Mouse (Mus musculus) olfactory bulb, adult 2 months (tissue): ENCODE results near the gene Vdr. TPM values are rescaled to one million over a fixed set of nuclear protein-coding genes. Genes with fewer than 3 reads are reported as not detected.
A peak's percentile ranks its signal among the peaks of the same experiment; 100 is the strongest.

Experiments used
- H3K27ac ChIP-seq: fragments of 200-500 bp; 2 replicates; pipeline ENCODE4 v1.5.1; 2012; ENCODE audit warnings: low read depth, low read length; ENCODE audit not compliant: insufficient read depth
- H3K4me1 ChIP-seq: fragments of 200-500 bp; 2 replicates; pipeline ENCODE4 v1.6.1; 2012; ENCODE audit warnings: low read length; ENCODE audit not compliant: control insufficient read depth, insufficient read depth
- H3K4me3 ChIP-seq: fragments of 200-500 bp; 2 replicates; pipeline ENCODE4 v1.5.1; 2012; ENCODE audit warnings: mild to moderate bottlenecking, low read depth, low read length, moderate library complexity; ENCODE audit not compliant: insufficient read depth
- CTCF ChIP-seq: fragments of 200-500 bp; IDR thresholded peaks from 2 replicates; pipeline ENCODE4 v1.5.1; 2012; ENCODE audit warnings: low read depth, mild to moderate bottlenecking, low read length, moderate library complexity; ENCODE audit not compliant: insufficient read depth
- POLR2A ChIP-seq: fragments of 200-500 bp; IDR thresholded peaks from 2 replicates; pipeline ENCODE4 v1.6.1; 2012; ENCODE audit warnings: mild to moderate bottlenecking, low read depth, low read length, moderate library complexity; ENCODE audit not compliant: insufficient read depth
- WGBS: fragments of 180-500 bp; shearing (Covaris S2); methylation state at CpG from one replicate; pipeline ENCODE4 v1.1.7; 2018; 5-methylcytosine and 5-hydroxymethylcytosine counted together
- polyA plus RNA-seq: library from polyadenylated mRNA; stranded (reverse); fragments of >200 nt; gene quantifications from 2 replicates; pipeline ENCODE4 v1.2.4, GENCODE M21; 2012; ENCODE audit warnings: low replicate concordance; ENCODE audit not compliant: missing spikeins, insufficient read depth, insufficient read length

Gene Vdr
- polyA plus RNA-seq, 1 experiment, result not detected

DNA sequence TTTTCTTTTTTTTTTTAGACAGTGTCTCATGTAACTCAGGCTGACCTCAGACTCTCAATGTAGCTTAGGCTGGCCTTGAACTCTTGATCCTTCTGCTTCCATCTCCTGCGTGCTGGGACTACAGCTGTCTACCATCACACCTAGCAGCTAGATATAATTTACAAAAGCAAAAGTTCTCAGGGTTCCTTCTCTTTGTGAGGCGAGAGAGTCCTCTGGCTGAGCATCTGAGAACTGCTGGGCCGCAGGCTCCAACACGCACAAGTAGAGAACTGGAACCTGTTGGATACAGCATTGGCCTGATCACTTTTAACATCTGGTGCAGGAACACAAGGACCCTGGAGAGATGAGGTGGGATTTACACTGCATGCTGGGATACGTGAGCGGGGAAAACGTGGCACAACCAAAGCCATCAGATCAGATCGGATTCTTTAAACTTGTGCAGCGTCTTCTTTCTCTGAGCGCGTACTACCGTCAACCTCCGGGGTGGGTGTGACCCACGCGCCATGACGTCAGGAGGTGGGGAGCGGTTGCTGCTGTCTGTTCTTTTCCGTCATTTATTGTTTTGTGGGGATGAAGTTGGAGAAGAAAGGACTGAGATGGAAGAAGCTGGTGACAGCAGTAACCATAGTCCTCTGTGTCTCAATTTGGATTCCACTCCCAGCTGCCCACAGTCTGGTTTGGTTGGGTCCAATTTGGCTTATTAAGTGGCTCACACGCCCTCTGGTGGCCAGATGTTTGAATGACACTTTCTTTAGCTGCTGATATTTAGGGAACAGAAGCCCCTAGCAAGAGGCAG is 61.1 kb downstream of the Vdr start:
- peak overlapping the region; percentile 36 for H3K4me3 ChIP-seq
- WGBS, result 7% methylated on average over 19 of the region's 19 CpGs
- TF ChIP-seq POLR2A (no peak), CTCF (0 out of 2 replicates have a peak, but pooled peaks have one; percentile 46)

DNA sequence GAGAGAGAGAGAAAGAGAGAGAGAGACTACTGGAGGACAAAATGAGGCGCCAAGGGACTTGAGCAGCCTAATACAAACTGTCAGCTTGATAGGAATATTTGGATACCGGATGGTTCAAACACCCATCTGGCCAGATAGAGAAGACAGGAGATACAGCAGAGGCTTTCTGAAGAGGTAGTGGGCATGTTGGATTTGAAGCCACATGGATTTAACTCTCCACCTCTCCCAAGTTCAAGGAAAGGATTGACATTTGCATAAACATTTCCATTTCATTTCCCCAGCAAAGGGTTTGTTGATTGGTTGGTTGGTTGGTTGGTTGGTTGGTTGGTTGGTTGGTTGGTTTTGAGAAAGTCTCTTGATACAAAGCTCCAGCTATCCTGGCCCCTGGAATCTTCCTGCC is 62.6 kb downstream of the Vdr start:
- TF ChIP-seq CTCF (no peak), POLR2A (no peak)
- 100% methylated on average over 2 of the region's 2 CpGs for WGBS
- Histone ChIP-seq H3K4me3 (no peak overlapping the region), H3K27ac (no peak overlapping the region), H3K4me1 (peaks cover 4% of the 10 kb centered on the region)

More for the DNA sequence above, 61.1 kb downstream of the Vdr start:
- no peak overlapping the region; the same call in 1 of the 2 replicates for H3K27ac ChIP-seq
- H3K4me1 ChIP-seq, result peaks cover 6% of the 10 kb centered on the region

DNA sequence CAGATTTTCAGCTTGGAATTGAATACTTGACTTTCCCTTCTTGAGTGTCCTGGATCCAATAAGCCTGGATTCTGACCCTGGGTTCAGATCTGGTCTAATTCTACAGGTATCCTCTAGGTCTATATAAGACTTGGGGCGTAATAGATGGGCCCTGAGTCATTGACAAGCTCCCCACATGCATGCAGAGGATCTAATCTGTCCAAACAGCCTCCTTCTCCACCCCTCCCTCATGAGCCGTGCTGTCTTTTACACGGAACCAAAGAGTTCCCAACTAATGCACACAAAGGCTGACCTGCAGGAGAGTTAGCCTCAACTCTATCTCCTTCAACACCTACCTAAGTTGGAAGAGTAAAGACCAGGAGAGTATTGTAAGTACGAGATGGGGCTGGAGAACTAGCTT is 63.1 kb downstream of the Vdr start:
- no peak for TF ChIP-seq CTCF
- no peak for TF ChIP-seq POLR2A
- H3K4me1 ChIP-seq, result peaks cover 4% of the 10 kb centered on the region
- no peak overlapping the region for H3K27ac ChIP-seq
- 93% methylated on average over 4 of the region's 4 CpGs for WGBS
- no peak overlapping the region for H3K4me3 ChIP-seq

DNA sequence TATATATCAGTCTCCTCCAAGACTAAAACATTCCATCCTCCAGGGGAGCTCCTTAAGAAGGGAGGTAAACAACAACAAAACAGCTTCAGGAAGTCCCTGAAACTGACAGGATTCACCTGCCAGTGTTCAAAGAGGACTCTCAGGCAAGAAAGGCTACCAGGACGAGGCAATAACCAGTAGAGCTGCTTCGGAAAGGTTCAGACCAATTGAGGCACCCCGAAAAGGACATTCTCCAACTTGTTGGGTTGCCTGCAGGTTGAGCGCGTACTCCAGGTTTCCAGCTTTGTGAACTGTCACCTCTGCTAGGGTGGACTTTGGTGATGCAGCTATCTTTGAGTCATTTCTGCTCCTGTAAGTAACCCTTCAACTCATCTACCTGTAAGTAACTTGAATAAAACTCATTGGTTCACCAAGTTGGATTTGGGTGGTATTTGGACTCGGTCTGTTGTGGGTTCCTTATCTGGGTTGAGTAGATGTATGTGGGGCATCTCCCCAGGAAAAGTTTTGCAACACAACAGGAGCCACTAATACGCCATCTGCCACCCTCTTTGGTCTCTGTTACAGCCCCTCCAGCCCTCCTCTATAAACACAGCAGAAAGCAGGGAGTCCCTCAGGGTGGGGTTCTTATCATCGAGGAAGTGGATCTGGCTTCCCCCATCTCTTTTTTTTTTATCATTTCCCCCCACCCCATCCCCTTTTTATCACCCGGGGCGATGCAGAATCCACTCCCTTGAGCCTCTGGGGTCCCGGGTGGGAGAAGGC is 64.1 kb downstream of the Vdr start:
- TF ChIP-seq POLR2A (no peak), CTCF (no peak)
- no peak overlapping the region for H3K4me3 ChIP-seq
- H3K27ac ChIP-seq, result no peak overlapping the region
- 93% methylated on average over 11 of the region's 11 CpGs for WGBS
- peaks cover 4% of the 10 kb centered on the region for H3K4me1 ChIP-seq

DNA sequence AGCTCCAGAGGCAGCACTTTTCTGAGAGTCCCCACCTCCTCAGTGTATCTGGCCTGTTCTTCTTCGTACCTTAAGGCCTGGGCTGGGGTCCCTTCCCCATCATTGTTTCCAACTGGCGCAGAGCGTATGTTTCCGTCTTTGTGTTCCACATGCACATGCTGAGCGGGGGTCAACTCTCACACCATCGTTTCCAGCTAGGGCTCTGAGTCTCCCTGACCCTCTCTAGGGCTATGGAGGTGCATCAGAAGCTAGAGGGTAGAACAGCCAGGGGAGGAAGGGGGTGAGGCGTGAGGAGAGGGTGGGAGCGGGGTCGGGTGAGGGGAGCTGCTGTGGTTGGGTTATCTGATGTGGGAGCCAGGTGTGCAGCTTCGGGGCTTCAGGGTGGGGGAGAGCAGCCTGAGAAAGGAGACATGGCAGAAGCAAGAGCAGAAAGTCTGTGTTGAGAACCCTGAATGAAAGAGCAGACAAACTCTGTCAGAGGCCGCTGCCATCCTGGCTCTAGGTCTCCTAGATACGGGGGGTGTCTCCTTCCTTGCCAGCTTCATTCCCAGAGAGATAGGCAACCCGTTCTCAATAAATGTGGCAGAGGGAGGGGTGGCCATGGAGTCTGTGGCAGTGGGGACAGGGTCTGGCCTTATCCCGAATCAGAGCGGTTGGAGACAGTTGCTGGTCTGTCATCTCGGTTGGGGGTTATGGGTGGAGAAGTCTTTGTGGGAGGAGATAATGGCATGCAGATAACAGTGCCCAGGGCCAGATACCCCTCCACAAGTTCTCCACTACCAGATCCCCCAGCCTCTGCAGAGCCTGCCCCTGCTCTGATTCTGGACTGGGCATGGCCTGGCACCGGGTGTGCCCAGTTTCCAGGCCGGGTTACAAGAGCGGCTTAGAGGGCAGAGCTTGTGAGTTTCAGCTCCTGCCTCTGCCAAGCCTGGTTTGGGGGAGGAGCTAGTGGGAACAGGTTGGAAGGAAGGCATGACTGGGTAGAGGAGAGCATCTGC is 66.1 kb downstream of the Vdr start, which contains the start of gene Hdac7:
Hdac7 (minus strand) TSS at position 466 of the 998 bp plus-strand sequence.
- peaks cover 7% of the 10 kb centered on the region for H3K4me1 ChIP-seq
- 81% methylated on average over 19 of the region's 19 CpGs for WGBS
- TF ChIP-seq POLR2A, result no peak
- TF ChIP-seq CTCF, result no peak

DNA sequence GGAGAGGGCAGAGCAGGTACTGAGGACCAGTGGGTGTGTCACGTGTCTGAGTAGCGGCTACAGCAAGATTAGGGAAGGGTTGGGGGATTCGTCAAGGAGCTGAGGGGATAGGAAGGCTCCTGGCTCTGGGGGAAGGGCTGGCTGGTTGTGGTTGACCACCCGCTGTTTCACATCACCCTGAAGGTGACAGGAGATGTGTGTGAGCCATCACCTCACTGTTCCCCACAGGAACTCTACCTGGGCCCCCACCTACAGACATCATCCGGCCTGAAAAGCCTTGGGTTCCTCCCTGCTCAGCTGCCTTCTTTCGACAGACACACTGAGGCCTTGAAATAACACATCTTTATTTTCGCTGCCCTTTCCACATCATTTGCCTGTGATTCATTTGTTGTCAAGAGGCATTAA is 67.2 kb downstream of the Vdr start:
- whole genome bisulfite sequencing, result 95% methylated on average over 7 of the region's 7 CpGs
- Histone ChIP-seq H3K27ac (no peak overlapping the region), H3K4me3 (no peak overlapping the region), H3K4me1 (peaks cover 4% of the 10 kb centered on the region; the same call in 1 of the 2 replicates)
- TF ChIP-seq CTCF (no peak), POLR2A (no peak)

More for the DNA sequence above, 66.1 kb downstream of the Vdr start, which contains the start of gene Hdac7:
- Histone ChIP-seq H3K4me3 (no peak within 1 kb of the TSS), H3K27ac (no peak within 1 kb of the TSS; the same call in 1 of the 2 replicates)

DNA sequence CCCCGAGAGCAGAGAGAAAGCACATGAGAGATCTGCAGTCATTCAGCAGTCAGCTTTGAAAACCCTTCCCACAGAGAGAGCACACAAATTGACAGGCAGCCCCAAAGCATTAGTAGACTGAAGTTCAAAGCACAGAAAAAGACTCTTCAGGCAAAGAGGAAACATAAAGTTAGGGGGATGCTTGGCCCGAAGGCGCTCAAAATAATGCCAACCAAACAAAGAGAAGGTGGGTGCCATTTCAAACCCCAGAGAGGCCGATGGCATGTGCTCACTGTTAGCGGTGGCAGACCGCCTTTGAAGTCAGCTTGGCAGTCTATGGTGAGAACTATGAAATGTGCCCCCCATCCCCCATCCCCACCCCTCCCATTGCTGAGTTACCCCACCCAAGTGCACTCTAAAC is 68.4 kb downstream of the Vdr start:
- TF ChIP-seq POLR2A, result no peak
- no peak for TF ChIP-seq CTCF
- Histone ChIP-seq H3K4me3 (no peak overlapping the region), H3K27ac (no peak overlapping the region), H3K4me1 (peaks cover 10% of the 10 kb centered on the region)
- 92% methylated on average over 6 of the region's 6 CpGs for whole genome bisulfite sequencing

DNA sequence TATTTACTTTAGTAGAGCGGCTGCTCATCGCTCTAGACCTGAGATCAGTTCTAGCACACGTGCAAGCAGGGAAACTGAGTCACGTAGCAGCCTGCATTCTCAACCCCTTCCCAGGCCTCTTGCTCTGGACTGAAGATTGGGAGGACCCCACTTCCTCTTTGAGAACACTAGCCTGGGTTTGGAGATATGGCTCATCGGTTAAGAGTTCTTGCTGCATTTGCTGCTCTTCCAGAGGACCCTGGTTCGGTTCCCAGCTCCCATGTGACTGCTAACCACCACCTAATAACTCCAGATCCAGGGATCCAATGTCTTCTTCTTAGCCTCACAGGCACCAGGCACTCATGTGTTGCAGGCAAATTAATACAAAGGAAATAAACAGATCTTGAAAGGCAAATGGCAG is 69.0 kb downstream of the Vdr start:
- Histone ChIP-seq H3K4me1 (peaks cover 10% of the 10 kb centered on the region), H3K4me3 (no peak overlapping the region), H3K27ac (no peak overlapping the region)
- WGBS, result 93% methylated on average over 6 of the region's 6 CpGs
- TF ChIP-seq POLR2A (no peak), CTCF (no peak)
